Mouse (Mus musculus): ENCODE results near the gene Pou2f2. TPM values are rescaled to one million over a fixed set of nuclear protein-coding genes. Genes with fewer than 3 reads are reported as not detected.

The Pou2f2 gene
- total and polyA plus RNA-seq, 2 experiments from 2014 or later = 3.9 to 20.2 TPM

DNA sequence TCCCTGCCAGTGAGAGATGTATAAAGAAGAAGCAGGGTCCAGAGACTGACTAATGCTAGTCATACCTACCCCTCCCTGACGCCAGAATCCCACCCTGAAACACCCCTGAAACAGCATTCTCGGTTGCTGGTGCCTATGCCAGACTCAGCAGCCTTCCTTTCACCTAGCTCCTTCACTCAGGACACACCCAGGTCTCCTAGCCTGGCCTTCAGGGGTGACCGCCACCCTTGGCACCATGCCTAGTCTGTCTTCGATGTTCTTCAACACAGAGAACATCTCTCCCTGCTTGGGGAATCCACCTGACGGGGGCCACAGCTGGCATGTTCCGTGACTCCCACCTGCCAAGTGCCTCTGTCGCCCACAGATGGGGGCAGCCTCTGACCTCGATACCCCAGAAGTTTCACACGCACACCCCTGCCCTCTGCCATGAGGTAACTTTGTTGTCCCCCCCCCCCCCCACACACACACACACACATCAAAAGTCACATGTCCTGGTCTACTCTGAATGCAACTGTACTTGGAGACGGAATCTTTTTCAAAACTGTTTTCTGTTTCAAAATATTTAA, 53.7 kb downstream of the Pou2f2 start:
- no peak for ATAC-seq
- no peak overlapping the region for H3K9ac ChIP-seq (replicated peaks; ENCODE audit: low read length)
- TF ChIP-seq CTCF (IDR thresholded peaks at IDR 0.05; ENCODE audit: low read depth) = no peak
- H3K4me2 ChIP-seq (ENCODE audit: low read depth, low read length) = no peak overlapping the region
- no peaks in the 10 kb centered on the region for H3K36me3 ChIP-seq (ENCODE audit: insufficient read depth, low read length)
- no peaks in the 10 kb centered on the region for H3K9me3 ChIP-seq (ENCODE audit: low read length)
- H3K27ac ChIP-seq = no peak overlapping the region
- no peak for DNase-seq (ENCODE audit: low spot score)
- no peaks in the 10 kb centered on the region for H3K27me3 ChIP-seq (ENCODE audit: insufficient read depth, low read length)
- no peak overlapping the region for H3K4me3 ChIP-seq (ENCODE audit: low read length)
- no peaks in the 10 kb centered on the region for H3K4me1 ChIP-seq (ENCODE audit: insufficient read depth, low read length)
- WGBS = 78% methylated on average over 10 of the region's 10 CpGs

DNA sequence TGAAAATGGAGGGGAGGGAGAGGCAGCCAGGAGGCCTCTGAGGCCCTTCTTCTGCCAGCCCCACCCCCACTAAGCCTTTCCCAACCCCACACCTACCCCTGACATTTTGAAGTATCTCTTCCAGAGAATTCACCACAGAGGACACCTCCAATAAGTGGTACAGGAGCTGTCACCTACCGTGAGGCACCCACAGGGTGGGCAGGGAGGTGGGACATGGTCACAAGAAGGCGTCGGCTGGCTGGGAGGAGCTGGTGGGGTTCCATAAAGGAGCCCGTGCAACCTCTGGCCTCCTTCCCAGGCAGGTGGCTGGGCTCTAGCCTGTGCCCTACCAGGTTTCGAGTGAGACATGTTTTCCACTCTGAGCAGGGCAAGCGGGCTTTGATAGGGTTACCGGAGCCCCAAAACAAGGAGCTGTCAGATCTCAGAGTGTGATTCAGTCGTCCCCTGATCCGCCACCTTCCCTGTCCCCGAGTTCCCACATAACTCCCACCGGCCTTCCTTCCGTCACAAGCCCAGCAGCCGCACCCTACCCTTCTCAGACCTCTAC, 58.2 kb downstream of the Pou2f2 start:
- Histone ChIP-seq H3K27me3 (ENCODE audit: insufficient read depth, low read length) (no peaks in the 10 kb centered on the region), H3K4me1 (ENCODE audit: insufficient read depth, low read length) (no peaks in the 10 kb centered on the region), H3K4me3 (ENCODE audit: low read length) (no peak overlapping the region), H3K9ac (replicated peaks; ENCODE audit: low read length) (no peak overlapping the region), H3K36me3 (ENCODE audit: insufficient read depth, low read length) (no peaks in the 10 kb centered on the region), H3K27ac (no peak overlapping the region), H3K9me3 (ENCODE audit: low read length) (no peaks in the 10 kb centered on the region), H3K4me2 (ENCODE audit: low read depth, low read length) (no peak overlapping the region)
- ATAC-seq = no peak
- DNase-seq (ENCODE audit: low spot score) = no peak
- TF ChIP-seq CTCF (IDR thresholded peaks at IDR 0.05; ENCODE audit: low read depth) = no peak
- 72% methylated on average over 13 of the region's 13 CpGs for WGBS

DNA sequence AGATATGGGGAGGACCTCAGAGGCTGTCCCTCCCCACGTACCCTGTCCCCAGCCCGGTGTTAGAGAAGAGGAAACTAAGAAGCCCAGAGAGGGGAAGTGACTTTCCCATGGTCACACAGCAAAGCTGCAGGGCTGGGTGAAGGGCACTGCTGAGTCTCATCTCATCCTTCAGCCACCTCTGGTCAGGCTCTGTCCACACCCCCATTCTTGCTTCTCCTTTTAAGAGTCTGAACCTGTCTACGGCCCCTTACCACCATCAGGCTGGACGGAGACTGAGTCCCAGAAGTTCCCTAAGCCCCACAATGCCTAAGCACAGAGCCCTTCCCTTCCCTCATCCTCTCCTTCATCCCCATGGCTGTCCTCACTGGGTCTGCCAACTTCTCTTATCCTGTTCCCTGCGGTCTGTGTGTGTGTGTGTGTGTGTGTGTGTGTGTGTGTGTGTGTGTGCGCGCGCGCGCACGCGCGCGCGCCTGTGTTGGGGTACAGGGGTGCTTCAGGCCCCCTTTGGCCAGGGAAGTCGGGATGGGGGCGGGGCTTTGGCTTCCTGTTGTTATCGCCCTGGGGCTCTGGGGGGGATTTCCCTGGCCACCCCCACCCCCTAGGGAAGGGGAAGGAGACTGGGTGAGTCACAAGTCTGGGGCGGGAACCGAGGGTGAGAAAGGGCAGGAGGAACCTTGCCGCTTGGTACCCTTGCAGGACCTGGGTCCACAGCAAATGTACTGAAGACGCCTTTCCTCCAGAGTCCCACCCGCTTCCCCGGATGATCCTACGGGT, 59.3 kb downstream of the Pou2f2 start:
- no peak for ATAC-seq
- no peaks in the 10 kb centered on the region for H3K36me3 ChIP-seq (ENCODE audit: insufficient read depth, low read length)
- H3K4me3 ChIP-seq (ENCODE audit: low read length) = no peak overlapping the region
- 80% methylated on average over 15 of the region's 25 CpGs for WGBS
- no peak for TF ChIP-seq CTCF (IDR thresholded peaks at IDR 0.05; ENCODE audit: low read depth)
- no peaks in the 10 kb centered on the region for H3K4me1 ChIP-seq (ENCODE audit: insufficient read depth, low read length)
- H3K9me3 ChIP-seq (ENCODE audit: low read length) = no peaks in the 10 kb centered on the region
- H3K27ac ChIP-seq = no peak overlapping the region
- DNase-seq (ENCODE audit: low spot score) = no peak
- no peaks in the 10 kb centered on the region for H3K27me3 ChIP-seq (ENCODE audit: insufficient read depth, low read length)
- H3K9ac ChIP-seq (replicated peaks; ENCODE audit: low read length) = no peak overlapping the region
- H3K4me2 ChIP-seq (ENCODE audit: low read depth, low read length) = no peak overlapping the region

DNA sequence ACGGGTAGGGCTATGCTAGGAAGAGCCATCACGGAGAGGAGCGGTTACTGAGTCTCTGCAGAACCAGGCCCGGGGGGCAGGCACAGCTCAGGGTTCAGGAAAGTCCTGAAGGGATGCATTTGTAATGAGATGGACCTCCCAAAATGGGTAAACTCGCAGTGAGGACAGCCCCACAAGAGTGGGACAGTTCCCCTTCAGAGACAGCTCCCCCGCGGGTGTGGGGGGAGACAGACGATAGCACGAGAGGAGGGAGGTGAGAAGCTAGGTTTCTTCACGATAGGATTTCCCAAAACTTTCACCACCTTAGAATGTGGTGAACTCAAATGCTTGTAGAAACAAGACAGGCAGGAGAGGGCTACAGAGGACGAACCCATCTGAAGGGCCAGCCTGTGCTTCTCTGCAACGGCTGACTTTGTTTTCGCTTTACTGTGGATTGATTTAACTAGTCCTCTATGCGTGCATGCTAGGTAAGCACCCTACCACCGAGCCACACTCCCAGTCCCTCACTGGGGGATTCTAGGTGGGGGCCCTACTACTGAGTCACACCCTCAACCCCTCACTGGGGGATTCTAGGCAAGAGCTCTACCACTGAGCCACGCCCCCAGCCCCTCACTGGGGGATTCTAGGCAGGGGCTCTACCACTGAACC, 66.4 kb downstream of the Pou2f2 start:
- WGBS = 82% methylated on average over 16 of the region's 16 CpGs
- Histone ChIP-seq H3K36me3 (ENCODE audit: insufficient read depth, low read length) (no peaks in the 10 kb centered on the region), H3K9me3 (ENCODE audit: low read length) (no peaks in the 10 kb centered on the region), H3K27me3 (ENCODE audit: insufficient read depth, low read length) (no peaks in the 10 kb centered on the region), H3K4me3 (ENCODE audit: low read length) (no peak overlapping the region), H3K4me1 (ENCODE audit: insufficient read depth, low read length) (no peaks in the 10 kb centered on the region), H3K9ac (replicated peaks; ENCODE audit: low read length) (no peak overlapping the region), H3K4me2 (ENCODE audit: low read depth, low read length) (no peak overlapping the region), H3K27ac (peak overlapping the region; percentile 68; the same call in 1 of the 2 replicates)
- DNase-seq (ENCODE audit: low spot score) = no peak
- no peak for TF ChIP-seq CTCF (IDR thresholded peaks at IDR 0.05; ENCODE audit: low read depth)
- ATAC-seq = peak; percentile 54; the same call in 1 of the 2 replicates

DNA sequence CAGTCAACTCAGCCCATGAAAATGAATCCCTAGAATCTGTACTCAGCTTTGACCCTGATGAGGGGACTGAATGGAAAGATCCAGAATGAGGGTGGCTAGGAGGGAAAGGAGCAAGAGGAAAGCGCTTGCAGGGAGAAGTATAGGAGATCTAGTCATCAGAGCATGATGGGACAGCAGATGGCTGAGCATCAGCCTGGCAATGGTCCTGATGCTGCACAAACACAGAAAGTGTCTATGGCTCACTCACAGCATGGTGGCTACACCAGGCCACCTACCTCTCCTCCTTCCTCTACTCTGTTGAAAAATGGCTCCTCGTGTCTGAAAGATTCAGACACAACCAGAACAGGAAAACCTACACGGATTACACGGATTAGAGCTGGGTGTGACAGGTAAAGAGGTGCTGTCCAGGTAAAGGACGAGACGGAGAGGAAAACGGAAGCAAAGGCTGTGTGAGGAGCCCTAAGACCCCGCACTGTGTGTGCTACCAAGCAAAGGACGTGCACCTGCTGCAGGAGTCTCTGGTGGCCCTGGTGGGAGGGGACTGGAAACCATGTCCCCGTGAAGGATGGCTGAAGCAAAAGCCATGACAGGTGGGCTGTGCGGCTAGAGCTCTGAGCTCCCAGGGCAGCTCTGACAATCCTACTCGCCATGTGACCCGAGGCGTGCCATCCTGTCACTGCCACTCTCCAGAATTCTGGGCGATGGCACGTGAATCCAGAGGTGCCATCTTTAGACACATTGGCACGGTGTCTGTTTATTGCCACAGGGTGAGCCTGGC, 67.2 kb downstream of the Pou2f2 start:
- TF ChIP-seq CTCF (IDR thresholded peaks at IDR 0.05; ENCODE audit: low read depth) = no peak
- H3K27me3 ChIP-seq (ENCODE audit: insufficient read depth, low read length) = no peaks in the 10 kb centered on the region
- H3K9me3 ChIP-seq (ENCODE audit: low read length) = no peaks in the 10 kb centered on the region
- DNase-seq (ENCODE audit: low spot score) (peak; percentile 62), ATAC-seq (peak; percentile 79)
- H3K27ac ChIP-seq = peak overlapping the region; percentile 68; the same call in 1 of the 2 replicates
- H3K4me1 ChIP-seq (ENCODE audit: insufficient read depth, low read length) = no peaks in the 10 kb centered on the region
- H3K4me3 ChIP-seq (ENCODE audit: low read length) = no peak overlapping the region
- H3K4me2 ChIP-seq (ENCODE audit: low read depth, low read length) = no peak overlapping the region
- no peak overlapping the region for H3K9ac ChIP-seq (replicated peaks; ENCODE audit: low read length)
- 67% methylated on average over 17 of the region's 17 CpGs for WGBS
- no peaks in the 10 kb centered on the region for H3K36me3 ChIP-seq (ENCODE audit: insufficient read depth, low read length)

DNA sequence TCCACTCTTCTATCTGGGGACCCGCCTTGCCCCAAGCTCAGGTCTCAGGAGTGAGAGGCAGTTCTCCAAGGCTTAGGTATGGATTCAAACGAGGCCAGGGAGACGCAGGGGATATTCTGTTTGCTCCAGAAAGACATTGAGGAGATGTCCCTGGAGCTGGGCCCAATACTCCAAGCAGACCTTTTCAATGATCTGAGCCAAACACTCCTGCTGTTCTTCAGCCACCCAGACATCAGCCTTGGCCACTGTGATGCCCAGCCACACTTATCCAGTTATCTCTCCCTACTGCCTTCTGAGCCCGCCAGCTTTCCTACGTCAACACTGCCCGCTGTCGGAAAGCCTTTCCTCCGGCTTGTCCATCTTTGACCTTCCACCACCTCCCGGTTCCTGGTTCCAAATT, 69.2 kb downstream of the Pou2f2 start:
- TF ChIP-seq CTCF (IDR thresholded peaks at IDR 0.05; ENCODE audit: low read depth) = no peak
- H3K36me3 ChIP-seq (ENCODE audit: insufficient read depth, low read length) = no peaks in the 10 kb centered on the region
- no peaks in the 10 kb centered on the region for H3K27me3 ChIP-seq (ENCODE audit: insufficient read depth, low read length)
- H3K9me3 ChIP-seq (ENCODE audit: low read length) = no peaks in the 10 kb centered on the region
- no peak overlapping the region for H3K4me3 ChIP-seq (ENCODE audit: low read length)
- 73% methylated on average over 9 of the region's 9 CpGs for WGBS
- no peak for DNase-seq (ENCODE audit: low spot score)
- H3K4me2 ChIP-seq (ENCODE audit: low read depth, low read length) = no peak overlapping the region
- H3K4me1 ChIP-seq (ENCODE audit: insufficient read depth, low read length) = no peaks in the 10 kb centered on the region
- no peak overlapping the region for H3K9ac ChIP-seq (replicated peaks; ENCODE audit: low read length)
- peak overlapping the region; percentile 48; the same call in 1 of the 2 replicates for H3K27ac ChIP-seq
- ATAC-seq = no peak
